Mouse (Mus musculus) neutrophil, adult 83 days (primary cell): Measurements from ENCODE around the gene Carnmt1. TPM values are rescaled to one million over a fixed set of nuclear protein-coding genes. Genes with fewer than 3 reads are reported as not detected.

ENCODE experiments used
- total RNA-seq, 2 experiments: library from RNA; stranded (reverse); gene quantifications; one replicate each; pipeline ENCODE4 v1.2.4; 2023

Carnmt1 gene
- total RNA-seq, result 1 to 10 TPM; 7.1 TPM

DNA sequence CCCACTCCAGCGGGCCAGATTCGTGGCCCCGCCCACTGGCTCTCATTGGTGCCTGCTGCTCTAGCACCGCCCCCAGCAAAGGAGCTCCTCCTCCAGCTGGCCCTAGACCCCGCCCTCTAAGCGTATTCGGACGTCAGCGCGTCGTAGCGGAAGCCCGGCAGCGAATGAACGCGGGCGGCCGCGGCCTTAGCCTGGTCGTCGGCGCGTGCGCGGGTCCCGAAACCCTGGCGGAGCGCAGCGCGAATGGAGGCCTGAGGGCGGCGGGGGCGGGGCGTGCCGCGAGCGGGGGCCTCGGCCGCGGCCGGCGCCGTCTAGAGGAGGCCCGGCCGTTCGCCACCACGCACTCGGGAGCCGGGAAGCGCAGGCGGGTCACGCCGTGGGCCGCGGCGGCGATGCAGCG is at the start of gene Carnmt1:
Gene Carnmt1 (plus strand): TSS at position 157 of the 400 bp plus-strand sequence.

DNA sequence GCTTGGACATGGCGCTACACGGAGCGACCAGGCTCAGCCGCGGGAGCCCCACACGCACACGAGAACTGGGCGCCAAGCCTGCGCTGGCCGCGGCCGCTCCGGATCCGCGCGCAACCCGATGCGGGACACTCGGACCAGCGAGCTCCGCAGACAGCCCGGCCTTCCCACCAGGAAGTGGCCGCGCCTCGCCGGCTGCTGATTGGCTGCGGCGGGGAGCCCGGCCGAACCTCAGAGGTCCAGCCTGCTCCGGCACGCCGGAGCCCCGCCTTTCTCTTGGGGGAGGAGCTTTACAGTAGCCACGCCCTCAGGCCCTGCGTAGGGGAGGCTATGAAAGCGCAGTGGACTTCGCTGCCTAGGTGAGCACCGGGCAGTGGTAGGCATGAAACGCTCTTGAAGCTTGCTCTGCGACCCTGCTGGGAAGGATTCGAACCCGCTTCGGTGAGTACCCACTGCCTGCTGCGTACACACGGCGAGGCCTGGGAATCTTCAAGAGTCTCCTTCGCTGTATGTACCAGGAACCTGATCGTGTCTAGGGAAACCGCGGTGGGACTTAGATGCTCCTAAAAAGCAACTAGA is 38.8 kb upstream of the Carnmt1 start, which contains the start of the genes Ostf1 and Nmrk1:
Gene Ostf1 (minus strand): TSS at position 180 of the 576 bp plus-strand sequence.
Gene Nmrk1 (plus strand): TSS at position 307 of the 576 bp plus-strand sequence.

DNA sequence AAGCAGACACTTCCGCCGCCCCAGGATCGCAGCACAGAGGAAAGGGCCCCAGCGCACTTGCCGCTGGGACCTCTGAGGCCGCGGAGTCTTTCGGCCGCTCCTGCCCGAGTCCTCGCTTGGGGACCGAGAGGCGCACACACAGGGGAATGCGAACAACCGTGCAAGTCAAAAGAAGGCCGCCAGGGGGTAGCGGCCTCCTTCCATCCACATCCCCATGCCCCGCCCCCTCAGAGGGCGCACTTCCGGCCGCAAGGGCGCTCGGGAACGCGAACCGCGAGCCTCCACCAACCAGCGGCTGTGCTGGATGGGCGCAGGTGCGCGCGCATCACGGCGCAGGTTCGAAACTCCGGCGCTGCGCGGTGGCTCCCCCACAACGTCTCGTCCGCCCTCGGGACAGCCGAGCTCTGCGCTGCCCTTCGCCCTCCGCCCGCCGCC is 42.3 kb downstream of the Carnmt1 start, which contains the start of gene D030056L22Rik:
Gene D030056L22Rik (plus strand): TSS at position 328 of the 435 bp plus-strand sequence.

DNA sequence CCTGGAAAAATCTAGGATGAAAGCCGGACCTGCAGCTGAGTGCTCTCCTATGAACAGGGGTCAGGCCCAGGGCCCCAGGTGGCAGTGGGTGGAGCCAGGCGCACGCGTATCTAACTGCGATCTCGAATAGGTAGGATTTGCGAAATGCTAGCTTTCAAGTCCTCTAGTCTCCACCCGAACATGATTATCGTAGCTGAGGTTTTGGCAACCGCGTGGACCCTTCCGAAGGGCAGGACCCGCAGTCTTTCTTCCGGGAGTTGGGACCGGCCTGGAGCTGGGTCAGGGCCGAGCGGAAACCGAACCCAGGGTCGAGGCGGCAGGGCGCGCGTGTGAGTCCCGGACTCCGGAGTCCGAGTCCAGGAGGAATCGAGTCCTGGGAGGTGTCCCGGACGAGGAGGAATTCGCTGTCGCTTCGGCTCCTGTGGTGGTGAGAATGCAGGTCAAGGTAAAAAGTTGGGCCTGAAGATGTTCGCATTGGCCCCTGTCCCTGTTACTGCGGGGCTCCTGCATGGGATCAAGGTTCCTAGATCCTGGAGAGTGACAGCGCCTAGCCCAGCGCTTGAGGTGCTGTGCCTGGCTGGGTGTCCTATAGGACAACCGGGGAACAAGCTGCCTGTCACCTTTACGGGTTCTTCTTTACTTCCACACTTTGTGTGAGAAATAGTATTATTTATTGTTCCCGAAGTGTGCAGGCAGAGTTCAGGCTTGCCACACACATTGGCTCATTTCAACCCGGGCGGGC is 79.2 kb downstream of the Carnmt1 start, which contains the start of gene Trpm6:
Gene Trpm6 (plus strand): TSS at position 386 of the 742 bp plus-strand sequence.

Other genes with a start within 250 kb of the Carnmt1 start
- 100 to 1,000 TPM; 355 to 372 TPM for gene Ostf1, start 38.9 kb upstream of the Carnmt1 start, total RNA-seq
- 10 to 100 TPM in 1 of 2 experiments, 1 to 10 TPM in 1; 9.1 to 10.9 TPM for gene Nmrk1, start 38.8 kb upstream of the Carnmt1 start, total RNA-seq
- 1 to 10 TPM; 7.8 to 9.8 TPM for gene D030056L22Rik, start 42.4 kb downstream of the Carnmt1 start, total RNA-seq
- gene Trpm6, start 79.2 kb downstream of the Carnmt1 start, total RNA-seq, result not detected